ENCODE assay signal across 26 mouse cellular contexts in genomic region chr14:14101296-14101695, GRCm38 (mm10). TPM values are rescaled to one million over a fixed set of nuclear protein-coding genes. Genes with fewer than 3 reads are reported as not detected.
DNase-seq lines count a peak whose midpoint lies in the region; ATAC-seq and TF ChIP-seq lines count a peak whose summit lies in the region.
"Had no signal": no experiment of that assay in that cellular context is flagged by ENCODE, and none has a peak within 500 bp of the region (broad histone marks: within the 10 kb centered on the region; RNA-seq: fewer than 3 reads in every experiment).

No protein-coding gene starts in this region.

- H3K4me2 ChIP-seq in liver, embryonic 12.5 days, result no peak overlapping the region
- no peak overlapping the region for H3K4me2 ChIP-seq in kidney, postnatal 0 days (ENCODE audit: low read length)
- H3K4me2 ChIP-seq: embryonic facial prominence, embryonic 12.5 days; embryonic facial prominence, embryonic 15.5 days; heart, embryonic 12.5 days; heart, embryonic 15.5 days; hindbrain, embryonic 13.5 days had no signal

- 88% methylated on average over 9 of the region's 9 CpGs for WGBS in liver, adult 2 months
- WGBS in liver, embryonic 12.5 days (ENCODE audit: insufficient replicate concordance), result 82% methylated on average over 9 of the region's 9 CpGs
- 87% methylated on average over 9 of the region's 9 CpGs for WGBS in kidney, postnatal 0 days
- WGBS in heart, embryonic 10.5 days, result 92% methylated on average over 9 of the region's 9 CpGs

- DNase-seq in kidney, adult 18-20 months, result peak; percentile 38
- DNase-seq in kidney, postnatal 4 days, result no peak
- no peak for DNase-seq in liver, adult 2 months (ENCODE audit: extremely low read depth, low read depth, low spot score)
- no peak for DNase-seq in kidney, postnatal 0 days (ENCODE audit: low spot score)
- peak; percentile 67 to 71 for DNase-seq in kidney, postnatal 36 days
- DNase-seq in heart, embryonic 10.5 days (ENCODE audit: low spot score), result no peak
- DNase-seq in cerebellum, postnatal 10 days, result no peak
- DNase-seq: adrenal gland, adult 2 months; adrenal gland, postnatal 14 days; cerebellum, adult 11 months; cerebellum, adult 2 months; cerebellum, postnatal 14 days; forebrain, postnatal 0 days; gastrocnemius, adult 2 months; gastrocnemius, postnatal 14 days; heart, postnatal 10 days; heart, postnatal 36 days had no signal

- no peak for TF ChIP-seq POLR2A in liver, adult 2 months (IDR thresholded peaks at IDR 0.05; ENCODE audit: extremely low read depth, insufficient read depth, low read length)

- H3K27me3 ChIP-seq in liver, adult 2 months (ENCODE audit: control insufficient read depth, insufficient read depth, low read length), result no peaks in the 10 kb centered on the region
- H3K27me3 ChIP-seq in liver, embryonic 12.5 days (replicated peaks), result no peaks in the 10 kb centered on the region
- H3K27me3 ChIP-seq in kidney, postnatal 0 days (ENCODE audit: insufficient read depth, low read length), result no peaks in the 10 kb centered on the region
- peaks cover 10% of the 10 kb centered on the region; the same call in 1 of the 2 replicates for H3K27me3 ChIP-seq in heart, embryonic 10.5 days (ENCODE audit: insufficient read depth, poor library complexity, severe bottlenecking)
- H3K27me3 ChIP-seq: embryonic facial prominence, embryonic 12.5 days; embryonic facial prominence, embryonic 15.5 days; heart, embryonic 12.5 days; heart, embryonic 15.5 days; hindbrain, embryonic 13.5 days had no signal

- ATAC-seq in liver, embryonic 12.5 days, result no peak
- ATAC-seq in kidney, postnatal 0 days (replicated peaks; ENCODE audit: low FRiP score, low read depth), result 0 out of 2 replicates have a peak, but pooled peaks have one; percentile 37
- ATAC-seq: CD4-positive, CD25-positive, alpha-beta regulatory T cell, adult 4 months; forebrain, embryonic 14.5 days; forebrain, postnatal 0 days had no signal

- H3K4me3 ChIP-seq in liver, adult 2 months (ENCODE audit: insufficient read depth, low read depth, low read length), result no peak overlapping the region
- no peak overlapping the region for H3K4me3 ChIP-seq in liver, embryonic 12.5 days
- H3K4me3 ChIP-seq in kidney, postnatal 0 days (replicated peaks; ENCODE audit: low read depth, low read length), result no peak overlapping the region
- no peak overlapping the region for H3K4me3 ChIP-seq in heart, embryonic 10.5 days
- H3K4me3 ChIP-seq: embryonic facial prominence, embryonic 12.5 days; embryonic facial prominence, embryonic 15.5 days; gastrocnemius, adult 2 months; heart, embryonic 12.5 days; heart, embryonic 15.5 days; hindbrain, embryonic 10.5 days; hindbrain, embryonic 13.5 days had no signal

- peaks cover 19% of the 10 kb centered on the region for H3K4me1 ChIP-seq in liver, adult 2 months (ENCODE audit: control insufficient read depth, insufficient read depth, low read length)
- no peaks in the 10 kb centered on the region for H3K4me1 ChIP-seq in liver, embryonic 12.5 days
- no peaks in the 10 kb centered on the region for H3K4me1 ChIP-seq in kidney, postnatal 0 days (replicated peaks; ENCODE audit: insufficient read depth, low read length)
- H3K4me1 ChIP-seq in heart, embryonic 10.5 days, result no peaks in the 10 kb centered on the region
- H3K4me1 ChIP-seq: embryonic facial prominence, embryonic 12.5 days; embryonic facial prominence, embryonic 15.5 days; heart, embryonic 12.5 days; heart, embryonic 15.5 days; hindbrain, embryonic 10.5 days; hindbrain, embryonic 13.5 days had no signal

- no peak for TF ChIP-seq CTCF in liver, adult 2 months (IDR thresholded peaks at IDR 0.05; ENCODE audit: low read depth, low read length)
- no peak for TF ChIP-seq CTCF in kidney, postnatal 0 days (IDR thresholded peaks at IDR 0.05; ENCODE audit: low read depth)

- peak overlapping the region; percentile 84 for H3K27ac ChIP-seq in liver, adult 2 months (replicated peaks; ENCODE audit: insufficient read depth, low read depth, low read length)
- H3K27ac ChIP-seq in liver, embryonic 12.5 days, result no peak overlapping the region
- H3K27ac ChIP-seq in kidney, postnatal 0 days, result 0 out of 2 replicates have a peak overlapping the region, but pooled peaks have one; percentile 50
- no peak overlapping the region for H3K27ac ChIP-seq in heart, embryonic 10.5 days
- H3K27ac ChIP-seq: embryonic facial prominence, embryonic 12.5 days; embryonic facial prominence, embryonic 15.5 days; gastrocnemius, adult 2 months; heart, embryonic 15.5 days; hindbrain, embryonic 10.5 days; hindbrain, embryonic 13.5 days had no signal

- no peaks in the 10 kb centered on the region for H3K9me3 ChIP-seq in liver, embryonic 12.5 days (replicated peaks)
- H3K9me3 ChIP-seq in kidney, postnatal 0 days (replicated peaks; ENCODE audit: low read length), result no peaks in the 10 kb centered on the region
- H3K9me3 ChIP-seq in heart, embryonic 10.5 days, result no peaks in the 10 kb centered on the region
- H3K9me3 ChIP-seq: embryonic facial prominence, embryonic 12.5 days; embryonic facial prominence, embryonic 15.5 days; heart, embryonic 12.5 days; heart, embryonic 15.5 days; hindbrain, embryonic 10.5 days; hindbrain, embryonic 13.5 days had no signal

- H3K36me3 ChIP-seq in liver, adult 2 months (ENCODE audit: control insufficient read depth, insufficient read depth, low read length), result peaks cover 22% of the 10 kb centered on the region
- peaks cover 41% of the 10 kb centered on the region for H3K36me3 ChIP-seq in liver, embryonic 12.5 days
- peaks cover 21% of the 10 kb centered on the region; the same call in 1 of the 2 replicates for H3K36me3 ChIP-seq in kidney, postnatal 0 days (ENCODE audit: insufficient read depth, low read length)
- peaks cover 29% of the 10 kb centered on the region for H3K36me3 ChIP-seq in heart, embryonic 10.5 days

- H3K79me2 ChIP-seq in liver, adult 2 months (ENCODE audit: control insufficient read depth, insufficient read depth, low read length), result peaks cover 2% of the 10 kb centered on the region; the same call in 1 of the 2 replicates

- no peak overlapping the region for H3K9ac ChIP-seq in liver, adult 2 months (ENCODE audit: low read depth, low read length)
- H3K9ac ChIP-seq in liver, embryonic 12.5 days, result no peak overlapping the region
- no peak overlapping the region for H3K9ac ChIP-seq in kidney, postnatal 0 days (ENCODE audit: low read depth, low read length)
- H3K9ac ChIP-seq: embryonic facial prominence, embryonic 12.5 days; embryonic facial prominence, embryonic 15.5 days; forebrain, postnatal 0 days; heart, embryonic 12.5 days; heart, embryonic 15.5 days; hindbrain, embryonic 13.5 days had no signal

RNA-seq across cellular contexts. Expression of gene Psmd6, which starts 19.5 kb away (rescaled TPM):
- total RNA-seq in liver, adult 2 months (2014; rRNA removed), result 120 and 122 TPM in 2 replicates
- polyA plus RNA-seq in liver, adult 2 months (2012; rRNA removed), result 36.6 and 43.5 TPM in 2 replicates
- 195 and 202 TPM in 2 replicates for polyA plus RNA-seq in liver, embryonic 12.5 days (2016; fragmentation: Nextera tagmentation; extraction: Ambion mirVana)
- polyA plus RNA-seq in kidney, postnatal 0 days (2015; fragmentation: Nextera tagmentation; extraction: Ambion mirVana), result 216 and 226 TPM in 2 replicates
- polyA plus RNA-seq in heart, embryonic 10.5 days (2016; fragmentation: Nextera tagmentation; extraction: Ambion mirVana), result 237 and 269 TPM in 2 replicates

Comparison
In these comparisons a context has a peak if more than half of its experiments do, and no peak if none do; other contexts are left out.
1. DNase-seq: peak in kidney, adult 18-20 months (single experiment) and kidney, postnatal 36 days (2 of 2); none in kidney, postnatal 4 days (0 of 2), liver, adult 2 months (single experiment), kidney, postnatal 0 days (single experiment), heart, embryonic 10.5 days (single experiment) and cerebellum, postnatal 10 days (0 of 2).
2. H3K27ac ChIP-seq: peak in liver, adult 2 months (single experiment) and kidney, postnatal 0 days (single experiment); none in liver, embryonic 12.5 days (single experiment) and heart, embryonic 10.5 days (single experiment).